Mouse (Mus musculus) kidney, postnatal 10 days (tissue): Measurements from ENCODE around the gene Ppp1r15b.

Experiments
- DNase-seq: peaks from one replicate; pipeline ENCODE4 v3.0.0; 2021; ENCODE audit warnings: mixed read lengths

Gene Ppp1r15b

DNA sequence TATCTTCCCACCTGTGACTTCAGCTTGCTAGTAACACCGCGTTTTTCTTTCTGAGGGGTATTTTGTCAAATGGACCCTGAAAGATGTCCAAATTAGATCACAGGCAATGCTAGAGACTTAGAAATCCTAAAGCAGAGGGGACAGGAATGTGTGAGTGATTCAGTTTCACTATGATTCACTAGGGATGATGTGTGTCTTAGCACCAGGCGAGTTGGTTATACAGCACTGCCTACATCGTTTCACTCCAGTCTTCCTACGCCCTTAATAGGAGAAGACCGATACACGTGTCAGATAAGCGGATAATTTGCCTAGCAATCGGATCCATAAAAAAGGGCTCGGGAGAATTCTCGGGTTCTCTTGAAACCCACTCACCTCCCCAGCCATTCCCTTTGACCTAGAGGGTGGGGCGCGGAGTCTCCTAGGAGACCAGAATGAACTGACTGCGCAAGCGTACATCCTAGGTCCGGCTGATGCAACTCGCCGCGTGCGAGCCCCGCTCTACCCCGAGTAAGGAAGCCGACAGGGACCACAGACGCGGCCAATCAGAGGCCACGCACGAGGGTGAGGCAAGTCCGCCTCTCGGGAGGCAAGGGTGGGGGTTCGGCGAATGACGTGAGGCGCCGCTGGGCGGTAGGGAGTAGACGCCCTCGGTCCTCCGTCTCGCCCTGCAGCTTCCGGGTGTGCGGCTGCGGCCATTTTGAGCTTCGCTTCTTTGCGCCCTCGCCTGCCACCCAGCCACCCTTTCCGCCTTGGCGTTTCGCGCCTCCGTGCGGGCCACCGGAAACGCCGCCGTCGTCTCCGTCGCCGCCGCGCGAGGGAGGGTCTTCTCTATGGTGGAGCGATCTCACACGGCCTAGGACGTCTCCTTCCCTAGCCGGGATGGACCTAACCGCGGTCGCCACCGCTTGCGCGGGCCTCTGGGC lies at the start of gene Ppp1r15b:
Gene Ppp1r15b, plus strand, starts transcription at position 506 of the 923 bp plus-strand sequence.
- peak; percentile 99 for DNase-seq

DNA sequence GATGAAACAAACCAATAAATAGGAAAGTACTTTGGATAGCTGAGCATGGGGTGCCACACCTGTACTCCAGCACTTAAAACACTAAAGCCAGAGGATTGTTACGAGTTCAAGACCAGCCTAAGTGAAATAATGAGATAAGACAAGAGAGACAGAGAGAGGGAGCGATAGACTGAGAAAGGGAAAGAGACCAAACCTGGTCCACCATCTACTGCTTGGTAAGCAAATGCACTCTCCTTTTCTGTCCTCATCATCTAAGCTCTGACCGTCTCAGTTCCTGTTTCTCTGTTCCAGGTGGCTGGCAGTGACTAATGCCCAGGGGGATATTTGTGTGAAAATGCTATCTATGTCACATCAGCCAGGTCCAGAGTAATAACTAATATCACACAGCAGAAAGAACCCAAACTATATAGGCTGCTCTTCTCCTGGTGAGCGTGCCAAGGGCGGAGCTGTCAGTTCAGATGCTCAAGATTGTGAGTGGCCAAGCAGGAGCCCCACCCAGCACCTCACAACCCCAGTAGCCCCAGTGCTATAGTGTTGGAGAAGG lies 47.9 kb upstream of the Ppp1r15b start:
- DNase-seq = no peak

DNA sequence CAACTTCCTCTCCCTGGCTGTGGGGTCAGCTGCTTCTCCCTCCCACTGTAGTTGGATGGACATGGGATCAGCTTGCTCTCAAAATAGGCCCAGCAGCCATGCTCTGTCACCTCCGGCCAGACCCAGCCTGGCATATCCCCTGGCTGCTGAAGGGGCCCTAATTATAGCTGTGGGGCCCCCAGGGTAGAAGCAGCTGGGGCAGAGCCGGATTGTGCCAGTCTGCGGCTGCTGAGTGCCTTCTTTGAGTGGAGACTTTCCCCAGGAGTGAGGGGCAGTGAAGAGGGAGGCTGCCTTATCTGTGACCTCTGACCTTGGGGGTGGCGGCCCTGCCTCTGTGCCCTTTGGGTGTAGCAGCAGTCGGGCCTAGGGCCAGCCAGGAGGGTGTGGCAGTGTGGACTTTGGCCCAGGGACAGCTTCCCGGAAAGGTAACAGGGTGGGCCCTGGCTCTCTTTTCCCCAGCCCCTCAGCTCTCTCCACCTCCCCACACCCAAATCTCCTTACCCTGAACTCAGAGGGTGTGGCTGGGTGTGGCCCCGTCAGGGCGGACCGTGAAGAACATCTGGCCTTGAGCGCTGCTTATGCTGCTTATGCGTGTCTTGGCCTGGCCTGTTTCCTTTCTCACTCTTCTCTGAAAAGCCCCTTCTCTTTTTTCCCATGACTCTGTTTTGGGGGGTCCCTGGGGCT lies 46.9 kb upstream of the Ppp1r15b start:
- DNase-seq = peak; percentile 45

DNA sequence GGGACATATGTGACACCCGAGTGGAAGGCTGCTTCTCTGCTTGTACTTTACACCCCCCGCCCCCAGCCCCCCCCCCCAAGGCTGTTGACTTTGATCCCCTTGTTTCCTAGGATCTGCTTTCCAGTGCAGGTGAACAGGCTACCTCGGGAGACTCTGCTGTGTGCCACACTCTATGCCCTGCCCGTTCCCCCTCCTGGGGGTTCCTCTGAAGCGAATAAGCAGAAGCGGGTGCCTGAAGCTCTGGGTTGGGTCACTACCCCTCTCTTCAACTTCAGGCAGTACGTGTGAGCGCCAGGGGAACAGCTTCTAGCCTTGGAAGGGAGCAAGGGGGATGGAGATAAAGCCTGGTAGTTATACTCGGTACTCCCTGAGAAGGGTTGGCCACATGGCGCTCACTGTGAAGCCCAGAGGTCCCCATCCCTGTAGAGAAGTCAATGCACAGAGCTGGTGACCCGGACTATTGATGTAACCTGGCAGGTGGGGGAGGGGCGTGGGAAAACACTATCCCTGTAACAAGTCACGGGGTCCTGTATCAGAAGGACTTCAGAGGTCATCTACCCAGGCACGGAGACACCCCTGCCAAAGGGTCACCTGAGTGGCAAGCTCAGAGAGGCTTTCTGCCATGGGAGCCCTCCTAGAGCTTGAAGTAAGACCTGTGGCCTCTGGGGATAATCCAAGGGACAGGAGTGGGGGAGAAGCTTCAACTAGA lies 46.1 kb upstream of the Ppp1r15b start:
- DNase-seq = peak; percentile 31

DNA sequence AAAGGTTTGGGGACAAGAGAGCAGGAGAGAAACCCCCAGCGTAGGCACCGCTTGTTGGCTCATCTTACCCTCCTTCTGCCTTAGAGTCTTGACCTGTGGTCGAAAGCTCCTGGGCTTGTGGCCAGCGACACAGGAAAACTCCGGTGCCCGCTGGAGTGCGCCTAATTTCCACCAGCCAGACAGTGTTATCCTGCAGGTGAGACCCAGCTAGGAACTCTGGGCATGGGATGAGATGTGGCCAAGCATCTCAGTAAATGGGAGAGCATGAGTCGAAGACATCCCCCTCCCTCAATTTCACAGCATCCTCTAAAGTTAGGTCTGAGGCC lies 45.6 kb upstream of the Ppp1r15b start:
- peak; percentile 60 for DNase-seq

DNA sequence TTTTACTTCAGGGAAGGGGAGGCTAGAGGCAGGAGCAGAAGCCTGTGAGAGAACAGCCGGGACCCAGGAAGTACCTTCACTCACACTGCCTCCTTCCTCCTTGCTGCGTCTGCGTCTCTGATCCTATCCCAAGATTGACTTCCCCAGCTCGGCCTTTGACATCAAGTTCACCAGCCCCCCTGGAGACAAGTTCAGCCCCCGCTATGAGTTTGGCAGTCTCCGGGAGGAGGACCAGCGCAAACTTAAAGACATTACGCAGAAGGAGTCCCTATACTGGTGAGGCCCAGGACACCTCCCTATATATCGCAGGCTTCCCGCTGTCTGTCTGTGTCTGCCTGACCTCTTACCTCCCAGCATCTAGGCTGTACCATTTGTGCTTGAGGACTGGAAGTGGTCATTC lies 44.1 kb upstream of the Ppp1r15b start:
- no peak for DNase-seq

DNA sequence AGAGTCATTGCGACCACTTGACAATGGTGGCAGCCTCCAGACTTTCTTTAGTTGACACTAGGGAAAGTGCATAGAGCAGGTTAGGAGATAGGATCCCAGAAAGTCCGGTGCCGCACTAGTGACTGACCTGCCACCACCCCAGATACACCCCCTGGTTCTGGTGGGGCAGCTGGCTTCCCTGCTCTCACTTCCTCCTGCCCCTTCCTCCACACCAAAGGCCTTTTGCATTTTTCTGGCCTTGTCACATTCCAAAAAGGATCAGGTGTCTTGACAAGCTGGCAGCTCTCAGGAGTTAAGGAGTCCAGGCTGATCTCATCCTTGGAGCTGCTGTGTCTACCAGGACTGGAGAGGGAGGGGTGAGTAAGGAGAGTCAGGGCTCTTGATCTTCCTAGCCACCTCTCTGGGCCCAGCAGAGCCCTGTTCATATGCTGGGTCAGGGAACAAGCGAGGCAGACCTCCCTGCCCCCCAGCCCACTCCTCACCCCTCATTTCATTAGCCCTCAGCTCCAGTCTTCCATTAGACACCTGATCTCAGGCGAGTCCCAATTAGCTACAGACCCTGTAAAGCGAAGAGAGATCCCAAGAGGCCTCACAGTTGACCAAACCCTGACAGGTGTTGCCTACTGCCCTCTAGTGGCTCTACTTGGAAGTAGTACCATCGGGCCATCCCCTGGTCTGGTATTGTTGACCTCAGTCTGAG lies 43.6 kb upstream of the Ppp1r15b start:
- DNase-seq = peak; percentile 81

DNA sequence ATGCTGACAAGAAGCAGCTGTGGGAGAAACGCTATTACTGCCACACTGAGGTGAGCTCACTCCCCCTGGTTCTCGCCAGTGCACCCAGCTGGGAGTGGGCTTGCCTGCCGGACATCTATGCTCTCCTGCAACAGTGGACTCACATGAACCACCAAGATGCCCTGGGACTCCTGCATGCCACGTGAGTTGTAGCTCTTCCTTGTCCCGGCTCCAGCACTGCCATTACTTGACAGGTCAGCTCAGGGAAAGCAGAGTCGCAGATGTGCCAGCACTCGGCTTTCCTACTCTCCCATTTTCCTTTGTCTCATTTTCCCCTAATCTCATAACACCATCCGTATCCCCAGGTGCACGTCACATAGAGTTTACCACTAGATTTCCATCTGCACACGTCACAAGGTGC lies 42.7 kb upstream of the Ppp1r15b start:
- DNase-seq = no peak

DNA sequence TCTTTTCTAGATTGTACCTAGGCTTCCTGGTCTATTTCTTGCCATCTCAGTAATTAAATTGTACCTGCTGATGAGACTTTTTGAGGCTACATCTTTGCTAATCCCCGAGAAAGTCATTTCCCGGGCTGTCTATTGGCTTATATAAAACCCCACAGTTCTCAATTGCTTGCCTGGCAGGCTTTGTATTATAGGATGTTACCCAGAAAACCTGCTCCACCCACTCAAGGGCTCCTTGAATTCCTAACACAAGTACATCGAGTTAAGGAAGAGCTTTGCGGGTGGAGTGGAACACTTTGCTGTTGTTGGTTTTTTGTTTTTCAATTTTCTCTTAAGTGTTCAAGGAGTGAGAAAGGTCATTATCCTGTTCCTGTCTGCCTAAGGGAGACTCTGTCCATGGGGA lies 41.5 kb upstream of the Ppp1r15b start:
- DNase-seq = no peak

DNA sequence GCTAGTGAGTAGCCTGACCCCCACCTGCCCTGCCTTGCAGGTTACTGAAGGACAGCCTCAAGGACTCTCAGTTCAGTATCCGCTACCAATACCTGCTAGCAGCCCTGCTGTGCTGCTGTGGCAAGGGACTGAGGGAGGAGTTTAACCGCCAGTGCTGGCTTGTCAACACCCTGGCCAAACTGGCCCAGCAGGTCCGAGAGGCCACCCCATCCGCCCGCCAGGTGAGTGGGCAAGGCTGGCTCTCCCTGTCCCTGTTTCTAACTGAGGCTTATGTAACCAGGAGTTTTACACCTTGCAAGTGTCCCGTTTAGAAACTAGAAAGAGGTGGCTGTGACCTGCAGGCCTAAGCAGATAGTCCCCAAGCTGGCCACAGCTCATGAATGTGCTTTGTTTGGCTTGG lies 40.3 kb upstream of the Ppp1r15b start:
- DNase-seq = peak; percentile 74

DNA sequence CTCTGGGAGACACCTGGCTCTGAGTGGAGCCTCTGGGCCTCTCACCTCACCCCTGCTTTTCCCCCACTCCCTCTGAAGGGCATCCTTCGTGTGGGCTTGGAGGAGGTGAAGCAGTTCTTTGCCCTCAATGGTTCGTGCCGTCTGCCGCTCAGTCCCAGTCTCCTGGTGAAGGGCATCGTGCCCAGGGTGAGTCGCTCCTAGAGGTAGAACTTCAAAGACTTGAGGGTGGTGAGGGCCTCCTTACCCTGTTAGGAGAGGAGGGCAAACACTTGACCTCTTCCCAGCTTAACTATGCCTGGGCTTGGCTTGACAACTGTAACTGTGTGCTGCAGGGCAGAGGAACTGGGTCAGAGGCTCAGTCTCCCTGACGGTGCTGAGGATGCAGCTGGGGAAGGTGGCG lies 39.5 kb upstream of the Ppp1r15b start:
- no peak for DNase-seq

DNA sequence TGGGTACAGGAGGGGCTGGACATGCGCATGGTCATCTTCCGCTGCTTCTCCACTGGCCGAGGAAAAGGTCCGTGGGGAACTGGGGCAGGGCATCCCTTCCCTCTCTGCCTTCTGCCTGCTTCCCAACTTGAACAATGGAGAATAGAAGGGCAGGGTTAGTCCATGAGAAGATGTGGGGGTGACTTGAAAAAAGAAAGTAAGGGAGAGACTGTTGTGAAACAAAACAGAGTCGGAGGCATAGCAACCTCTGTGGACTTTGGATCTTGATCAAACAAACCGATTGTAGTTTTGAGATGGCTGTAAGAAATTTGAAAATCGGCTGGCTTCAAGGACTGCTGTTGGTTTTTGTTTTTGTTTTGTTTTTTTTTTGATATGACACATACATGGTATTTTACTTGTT lies 37.2 kb upstream of the Ppp1r15b start:
- DNase-seq = no peak

DNA sequence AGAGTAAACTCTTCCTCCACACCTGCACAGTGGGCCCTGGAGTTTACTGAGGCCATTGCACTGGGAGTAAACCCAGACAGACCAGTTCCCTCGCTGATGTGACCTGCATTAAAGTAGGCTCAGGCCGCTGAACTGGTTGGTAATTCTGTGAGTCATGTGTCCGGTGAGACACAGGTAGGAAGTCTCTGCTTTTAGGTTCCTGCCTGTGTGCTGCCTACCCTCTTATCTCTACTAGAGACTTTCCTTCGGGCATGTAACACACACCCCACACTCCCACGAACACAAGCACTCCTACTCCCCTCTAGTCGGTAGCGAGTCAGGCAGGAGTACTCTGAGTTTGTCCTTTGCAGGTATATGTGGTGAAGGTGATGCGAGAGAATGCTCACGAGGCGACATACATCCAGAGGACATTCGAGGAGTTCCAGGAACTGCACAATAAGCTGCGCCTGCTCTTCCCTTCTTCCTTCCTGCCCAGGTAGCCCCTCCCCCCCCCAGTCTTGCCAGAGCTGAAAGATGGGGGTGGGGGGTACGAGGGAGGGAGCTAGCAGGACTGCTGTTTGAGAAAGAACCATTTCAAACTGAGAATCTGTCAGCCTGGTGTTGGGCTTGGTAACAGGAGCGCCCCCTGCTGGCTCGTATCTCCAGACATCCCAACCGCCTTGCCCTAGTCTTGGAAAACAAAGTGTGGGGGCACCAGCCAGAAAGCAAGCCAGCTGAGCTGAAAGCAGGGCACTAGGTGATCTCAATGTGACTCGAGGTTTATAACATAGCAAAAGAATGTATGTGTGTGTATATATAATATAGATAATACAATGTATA lies 29.8 kb upstream of the Ppp1r15b start:
- DNase-seq = peak; percentile 89

DNA sequence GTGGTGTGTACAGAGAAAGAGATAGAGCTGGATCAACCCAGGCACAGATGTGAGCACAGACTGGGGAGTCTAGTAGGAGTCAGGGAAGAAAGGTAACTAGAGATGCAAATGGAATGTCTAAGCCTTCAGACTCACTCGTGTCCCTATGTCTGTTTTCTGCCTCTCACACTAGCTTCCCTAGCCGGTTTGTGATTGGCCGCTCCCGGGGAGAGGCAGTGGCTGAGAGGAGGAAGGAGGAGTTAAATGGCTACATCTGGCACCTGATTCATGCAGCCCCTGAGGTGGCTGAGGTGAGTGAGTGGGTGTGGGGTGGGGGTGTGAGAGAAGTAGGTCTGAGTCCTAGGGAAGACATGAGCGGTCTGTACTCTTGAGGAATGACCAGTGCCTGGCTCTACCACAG lies 28.8 kb upstream of the Ppp1r15b start:
- no peak for DNase-seq

DNA sequence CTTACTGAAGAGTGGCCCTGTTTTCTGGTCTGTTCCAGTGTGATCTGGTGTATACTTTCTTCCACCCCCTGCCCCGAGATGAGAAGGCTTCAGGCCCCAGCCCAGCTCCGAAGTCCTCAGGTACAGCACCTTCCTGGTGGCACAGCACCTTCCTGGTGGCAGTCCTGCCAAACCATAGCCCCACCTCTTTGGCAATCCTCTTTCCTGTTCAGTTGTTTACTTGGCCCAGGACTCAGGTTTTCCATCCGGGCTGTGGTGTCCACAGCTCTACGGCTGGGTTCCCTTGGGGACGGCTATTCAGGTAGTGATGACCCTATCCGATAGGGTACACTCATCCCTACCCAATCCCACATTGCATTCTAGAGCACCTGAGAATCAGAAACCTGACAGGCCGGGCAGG lies 27.6 kb upstream of the Ppp1r15b start:
- no peak for DNase-seq

DNA sequence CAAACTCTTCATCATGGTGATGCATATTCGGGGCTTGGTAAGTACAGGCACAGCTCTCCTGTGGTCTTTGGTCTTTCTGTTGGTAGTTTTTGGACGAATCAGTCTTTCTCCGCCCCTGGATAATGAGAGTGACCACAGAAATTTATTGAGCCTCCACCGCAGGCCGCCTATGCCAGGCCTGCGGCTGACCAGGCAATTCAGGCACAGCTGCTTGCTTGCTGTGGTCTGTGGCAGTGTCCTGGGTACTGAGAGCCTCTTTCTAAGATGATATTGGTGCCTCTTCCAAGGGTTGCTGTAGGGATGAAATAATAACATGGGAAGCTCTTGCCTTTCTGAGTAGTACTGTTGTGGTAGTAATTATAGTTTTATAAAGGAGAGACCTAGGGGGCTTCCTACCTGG lies 27.1 kb upstream of the Ppp1r15b start:
- no peak for DNase-seq

DNA sequence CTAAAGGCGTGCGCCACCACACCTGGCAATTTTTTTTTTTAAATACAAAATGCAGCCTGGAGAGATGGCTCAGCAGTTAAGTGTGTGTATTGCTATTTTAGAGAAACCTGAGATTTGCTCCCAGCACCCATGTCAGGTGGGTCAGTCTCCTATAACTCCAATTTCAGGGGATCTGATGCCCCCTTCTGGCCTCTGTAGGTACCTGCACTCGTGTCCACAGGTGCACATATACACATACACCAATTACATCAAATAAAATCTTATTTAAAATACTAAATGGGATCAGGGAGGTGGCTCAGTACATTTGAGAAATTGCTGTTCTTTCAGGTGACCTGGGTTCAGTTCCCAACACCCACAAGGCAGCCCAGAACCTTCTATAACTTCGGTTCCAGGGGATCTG lies 14.8 kb upstream of the Ppp1r15b start:
- DNase-seq = no peak

DNA sequence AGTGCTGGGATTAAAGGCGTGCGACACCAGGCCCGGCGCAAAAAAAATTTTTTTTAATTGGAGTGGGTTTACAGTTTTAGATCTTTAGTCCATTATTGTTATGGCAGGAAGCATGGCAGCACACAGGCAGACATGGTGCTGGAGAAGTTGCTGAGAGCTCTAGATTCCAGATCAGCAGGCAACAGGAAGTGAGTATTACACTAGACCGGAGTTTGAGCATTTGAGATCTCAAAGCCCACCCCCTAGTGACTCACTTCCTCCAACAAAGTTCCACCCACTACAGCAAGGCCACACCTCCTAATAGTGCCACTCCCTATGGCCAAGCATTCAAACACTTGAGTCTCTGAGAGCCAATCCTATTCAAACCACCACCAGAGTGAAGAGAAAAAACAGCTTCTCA lies 12.8 kb upstream of the Ppp1r15b start:
- no peak for DNase-seq

DNA sequence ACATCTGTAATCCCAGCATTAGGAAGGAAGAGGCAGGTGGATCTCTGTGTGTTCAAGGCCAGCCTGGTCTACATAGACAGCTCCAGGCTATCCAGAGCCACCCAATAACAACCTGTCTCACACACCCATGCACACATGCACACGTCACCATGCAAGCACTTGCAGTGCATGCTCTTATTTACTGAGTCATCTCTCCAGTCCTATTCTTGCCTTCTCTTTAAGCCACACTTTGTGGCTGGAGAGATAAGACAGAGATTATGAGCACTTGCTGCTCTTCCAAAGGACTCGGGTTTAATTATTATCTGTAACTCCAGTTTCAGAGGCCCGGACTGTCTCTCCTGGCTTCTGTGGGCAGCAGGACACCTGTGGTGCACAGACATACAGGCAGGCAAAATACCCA lies 12.1 kb upstream of the Ppp1r15b start:
- no peak for DNase-seq

DNA sequence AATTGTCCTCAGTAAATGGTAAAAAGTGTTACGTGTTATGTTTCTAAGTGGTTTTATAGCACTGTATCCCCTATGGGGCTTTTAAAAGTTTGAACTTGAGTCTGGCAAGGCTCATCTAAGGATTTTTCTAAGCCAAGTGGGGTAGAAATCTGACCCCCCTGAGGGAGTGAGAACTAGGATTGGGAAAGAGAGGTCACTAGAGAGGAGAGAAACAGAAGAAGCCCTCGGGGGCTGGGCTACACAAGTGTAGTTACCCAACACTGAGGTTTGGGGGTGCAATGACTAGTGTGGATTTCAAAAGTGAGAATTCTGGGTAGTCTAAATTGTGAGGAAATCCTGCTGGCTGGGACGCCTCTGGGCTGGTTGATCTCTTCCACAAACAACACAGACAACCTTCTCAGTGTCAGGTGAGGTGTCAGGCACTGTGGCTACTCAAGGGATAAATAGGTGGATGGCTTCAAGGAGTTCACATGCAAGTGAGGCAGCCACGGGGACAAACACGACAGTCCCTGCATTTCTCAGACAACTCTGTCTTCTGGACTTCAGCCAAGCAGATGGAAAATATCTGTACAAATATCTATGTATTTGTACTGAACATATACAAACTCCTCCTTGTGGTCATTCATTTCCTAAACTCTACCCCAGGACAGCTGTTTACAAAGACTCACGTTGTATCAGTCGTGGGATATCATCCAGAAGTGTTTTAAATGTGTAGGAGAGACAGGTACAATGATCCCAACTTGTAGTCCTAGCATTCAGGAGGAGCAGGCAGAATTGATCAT lies 10.8 kb upstream of the Ppp1r15b start:
- no peak for DNase-seq

DNA sequence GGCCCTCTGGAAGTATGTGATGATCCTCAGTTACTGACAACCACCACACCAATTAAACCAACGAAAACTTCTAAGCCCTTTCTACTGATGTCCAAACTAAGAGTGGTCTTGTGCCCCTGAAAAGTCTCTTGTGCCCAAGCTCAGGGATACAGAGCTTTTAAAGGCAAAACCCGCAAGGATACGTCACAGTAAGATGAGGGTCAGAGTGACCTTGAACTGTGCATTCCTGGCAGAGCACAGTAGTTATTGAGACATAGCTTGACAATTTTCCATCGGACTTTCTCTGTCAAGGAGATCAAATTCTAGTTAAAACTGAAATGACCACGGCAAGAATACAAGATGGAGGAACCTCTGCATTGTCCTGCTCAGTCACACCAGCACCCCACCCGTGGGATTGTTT lies 9.7 kb upstream of the Ppp1r15b start:
- no peak for DNase-seq
